Mouse (Mus musculus): Measurements from ENCODE around the gene Gm9112. TPM values are rescaled to one million over a fixed set of nuclear protein-coding genes. Genes with fewer than 3 reads are reported as not detected.

The Gm9112 gene
- polyA plus RNA-seq, 1 experiment = 1.5 TPM

DNA sequence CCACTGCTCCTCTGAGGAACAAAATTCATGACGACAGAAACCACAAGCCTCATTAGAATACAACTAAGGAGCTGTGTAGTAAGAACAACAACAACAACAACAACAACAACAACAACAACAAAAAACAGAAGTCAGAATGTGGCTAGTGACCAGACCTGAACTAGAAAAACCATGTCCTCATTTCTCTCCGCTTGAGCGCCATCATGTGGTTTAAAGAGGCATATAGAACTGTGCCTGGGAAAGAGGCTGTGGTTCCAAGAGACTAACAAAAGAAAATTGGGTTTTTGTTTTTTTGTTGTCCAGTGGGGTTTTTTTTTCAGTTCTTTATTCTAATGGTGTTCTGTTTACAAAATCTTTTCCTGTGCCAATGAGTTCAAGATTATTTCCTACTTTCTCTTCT, 46.7 kb downstream of the Gm9112 start:
- no peaks in the 10 kb centered on the region for H3K36me3 ChIP-seq (ENCODE audit: control insufficient read depth, insufficient read depth, low read length, poor library complexity, severe bottlenecking)
- H3K4me3 ChIP-seq (ENCODE audit: low read depth, low read length) = no peak overlapping the region
- H3K4me1 ChIP-seq (ENCODE audit: control insufficient read depth, insufficient read depth, low read length) = no peaks in the 10 kb centered on the region
- no peak for TF ChIP-seq CTCF (IDR thresholded peaks at IDR 0.05; ENCODE audit: low read depth, low read length)
- TF ChIP-seq POLR2A (IDR thresholded peaks at IDR 0.05; ENCODE audit: insufficient read depth, low read length) = no peak
- no peak for TF ChIP-seq EP300 (IDR thresholded peaks at IDR 0.05; ENCODE audit: insufficient read depth, low read depth, low read length)
- no peak overlapping the region for H3K9ac ChIP-seq (ENCODE audit: low read depth, poor library complexity, severe bottlenecking)
- no peak overlapping the region for H3K27ac ChIP-seq (ENCODE audit: insufficient read depth, low read length)
- H3K9me3 ChIP-seq (replicated peaks; ENCODE audit: control insufficient read depth, insufficient read depth, low read length, poor library complexity, severe bottlenecking) = no peaks in the 10 kb centered on the region
- no peaks in the 10 kb centered on the region for H3K27me3 ChIP-seq (ENCODE audit: control insufficient read depth, insufficient read depth, low read length, poor library complexity, severe bottlenecking)

Other genes starting within 250 kb of the Gm9112 start
- gene Hdac8, start 202.3 kb downstream of the Gm9112 start, polyA plus RNA-seq (2011; ENCODE audit: insufficient read depth, insufficient read length, low read depth, missing spikeins) = 18.5 and 19.8 TPM in 2 replicates
- gene Phka1, start 63.4 kb downstream of the Gm9112 start, polyA plus RNA-seq (2011; ENCODE audit: insufficient read depth, insufficient read length, low read depth, missing spikeins) = 7.9 and 8.3 TPM in 2 replicates
- not detected in 2 replicates for gene Gm3880, start 20.7 kb downstream of the Gm9112 start, polyA plus RNA-seq (2011; ENCODE audit: insufficient read depth, insufficient read length, low read depth, missing spikeins)
- gene Dmrtc1b, start 230 bp upstream of the Gm9112 start, polyA plus RNA-seq (2011; ENCODE audit: insufficient read depth, insufficient read length, low read depth, missing spikeins) = not detected in 2 replicates
- gene Dmrtc1c1, start 95.3 kb upstream of the Gm9112 start, polyA plus RNA-seq (2011; ENCODE audit: insufficient read depth, insufficient read length, low read depth, missing spikeins) = not detected in 2 replicates
- gene Dmrtc1c2, start 147.0 kb upstream of the Gm9112 start, polyA plus RNA-seq (2011; ENCODE audit: insufficient read depth, insufficient read length, low read depth, missing spikeins) = 1.0 and 1.5 TPM in 2 replicates
- not detected in 2 replicates for gene 1700031F05Rik, start 160.3 kb upstream of the Gm9112 start, polyA plus RNA-seq (2011; ENCODE audit: insufficient read depth, insufficient read length, low read depth, missing spikeins)
- not detected in 2 replicates for gene Dmrtc1a, start 201.1 kb upstream of the Gm9112 start, polyA plus RNA-seq (2011; ENCODE audit: insufficient read depth, insufficient read length, low read depth, missing spikeins)
- not detected in 2 replicates for gene 1700011M02Rik, start 201.3 kb upstream of the Gm9112 start, polyA plus RNA-seq (2011; ENCODE audit: insufficient read depth, insufficient read length, low read depth, missing spikeins)
- gene 1700018G05Rik, start 220.7 kb upstream of the Gm9112 start, polyA plus RNA-seq (2011; ENCODE audit: insufficient read depth, insufficient read length, low read depth, missing spikeins) = not detected in 2 replicates